Mouse (Mus musculus): ENCODE measurements around the gene Egln1. TPM values are rescaled to one million over a fixed set of nuclear protein-coding genes. Genes with fewer than 3 reads are reported as not detected.

Gene Egln1
- polyA plus RNA-seq, 1 experiment from 2014 or later = 18.1 TPM

DNA sequence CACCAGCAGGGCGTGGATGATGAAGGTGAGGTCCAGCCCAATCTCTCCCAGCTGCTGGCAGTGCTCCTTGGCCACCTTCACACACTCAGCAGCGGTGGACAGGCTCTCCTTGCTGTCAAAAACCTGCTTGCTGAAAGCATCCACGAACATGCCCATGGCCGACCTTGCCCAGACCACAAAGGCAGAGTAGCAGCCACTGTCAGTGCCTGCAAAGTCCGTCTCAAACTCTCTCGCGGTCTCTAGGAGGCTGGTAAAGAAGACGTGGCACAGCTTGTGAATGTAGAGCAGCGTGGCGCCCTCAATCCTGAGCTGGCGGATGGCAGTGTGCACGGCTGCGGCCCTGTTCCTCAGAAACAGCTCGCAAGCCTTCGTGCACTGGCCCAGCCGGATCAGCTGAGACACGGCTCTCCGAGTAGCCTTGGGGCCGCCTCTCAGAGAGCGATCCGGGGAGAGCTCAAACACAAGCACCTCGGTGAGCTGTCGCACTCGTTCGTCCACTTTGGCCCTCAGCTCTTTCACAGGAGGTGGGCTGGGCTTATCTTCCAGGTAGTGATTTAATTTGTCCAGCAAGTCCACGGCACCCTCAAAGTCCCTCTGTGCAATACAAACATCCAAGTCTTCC, 53.0 kb downstream of the Egln1 start:
- WGBS = 86% methylated on average over 26 of the region's 26 CpGs
- ATAC-seq (replicated peaks) = no peak
- Histone ChIP-seq H3K4me2 (peak overlapping the region; percentile 94), H3K4me3 (peak overlapping the region; percentile 95), H3K9me3 (no peaks in the 10 kb centered on the region), H3K9ac (peak overlapping the region; percentile 69), H3K36me3 (replicated peaks) (peaks cover 29% of the 10 kb centered on the region), H3K27ac (peak overlapping the region; percentile 86; the same call in 1 of the 2 replicates), H3K4me1 (peaks cover 48% of the 10 kb centered on the region), H3K27me3 (replicated peaks) (no peaks in the 10 kb centered on the region)

DNA sequence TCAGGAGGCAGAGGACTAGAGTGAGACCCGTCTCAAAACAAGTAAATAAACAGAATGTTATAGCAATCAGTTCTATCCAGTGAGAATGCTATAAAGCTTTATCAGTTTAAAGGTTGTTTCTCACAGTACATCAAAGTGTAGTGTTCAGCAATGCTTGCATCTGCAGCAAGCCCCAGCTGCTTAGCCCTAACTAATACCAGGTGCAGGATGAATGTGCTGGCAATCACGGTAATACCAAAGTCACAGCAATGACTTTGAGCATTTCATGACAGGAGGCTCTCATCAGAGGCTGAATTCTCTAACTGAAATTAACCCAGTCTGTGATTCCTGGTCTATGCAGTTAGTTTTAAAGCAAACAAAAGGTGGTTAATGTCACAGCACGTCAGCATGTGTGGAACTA, 56.5 kb downstream of the Egln1 start:
- H3K27me3 ChIP-seq (replicated peaks) = no peaks in the 10 kb centered on the region
- H3K4me2 ChIP-seq = no peak overlapping the region
- WGBS = 73% methylated on average over 3 of the region's 3 CpGs
- H3K36me3 ChIP-seq (replicated peaks) = peaks cover 30% of the 10 kb centered on the region
- H3K4me1 ChIP-seq = peaks cover 35% of the 10 kb centered on the region
- ATAC-seq (replicated peaks) = no peak
- H3K9ac ChIP-seq = no peak overlapping the region
- no peaks in the 10 kb centered on the region for H3K9me3 ChIP-seq
- no peak overlapping the region for H3K4me3 ChIP-seq
- no peak overlapping the region for H3K27ac ChIP-seq

DNA sequence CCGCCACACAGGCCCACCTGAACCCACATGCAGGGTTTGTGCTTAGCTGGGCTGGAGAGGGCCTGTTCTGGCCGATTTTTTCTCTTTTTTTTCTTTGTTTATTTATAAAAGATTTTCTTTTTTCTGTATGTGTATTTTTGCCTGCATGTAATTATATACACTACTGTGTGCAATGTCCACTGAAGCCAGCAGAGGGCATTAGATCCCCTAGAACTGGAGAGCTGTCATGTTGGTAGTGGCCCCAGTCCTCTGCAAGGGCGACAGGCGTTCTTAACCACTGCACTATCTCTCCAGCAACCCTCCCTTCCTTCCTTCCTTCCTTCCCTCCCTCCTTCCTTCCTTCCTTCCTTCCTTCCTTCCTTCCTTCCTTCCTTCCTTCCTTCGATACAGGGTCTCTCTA, 60.7 kb downstream of the Egln1 start:
- Histone ChIP-seq H3K4me2 (no peak overlapping the region), H3K27me3 (replicated peaks) (no peaks in the 10 kb centered on the region), H3K36me3 (replicated peaks) (peaks cover 59% of the 10 kb centered on the region), H3K9ac (no peak overlapping the region), H3K27ac (no peak overlapping the region), H3K9me3 (no peaks in the 10 kb centered on the region), H3K4me1 (peaks cover 4% of the 10 kb centered on the region; the same call in 1 of the 2 replicates), H3K4me3 (no peak overlapping the region)
- WGBS = 96% methylated on average over 5 of the region's 5 CpGs
- no peak for ATAC-seq (replicated peaks)

DNA sequence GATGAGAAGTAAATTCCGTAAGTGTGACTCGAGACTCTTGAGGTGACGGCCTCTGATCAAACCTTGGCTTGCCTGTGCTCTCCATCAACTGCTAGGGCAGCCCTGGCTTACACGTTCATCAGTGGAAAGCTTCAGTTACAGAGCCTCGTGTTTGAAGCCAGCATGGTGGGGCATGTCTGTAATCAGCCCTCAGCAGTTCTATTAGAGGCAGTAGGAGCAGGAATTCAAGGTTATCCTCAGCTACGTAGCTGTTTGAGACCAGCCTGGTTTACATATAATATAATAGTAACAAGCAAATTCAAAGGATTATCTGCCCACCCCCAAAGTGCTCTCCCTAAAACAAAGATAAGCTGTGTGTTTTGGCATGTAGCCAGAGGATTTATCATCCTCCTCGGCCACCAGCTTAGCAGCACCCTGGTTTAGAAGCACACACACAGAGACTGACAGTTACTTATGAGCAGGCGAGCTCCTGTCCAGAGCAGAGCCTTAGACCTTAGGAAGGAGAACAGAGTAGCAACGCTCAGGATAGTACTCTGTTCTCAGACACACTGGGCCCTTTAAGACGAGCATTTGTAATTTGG, 70.1 kb downstream of the Egln1 start:
- peaks cover 75% of the 10 kb centered on the region for H3K36me3 ChIP-seq (replicated peaks)
- no peak overlapping the region for H3K4me3 ChIP-seq
- no peak for ATAC-seq (replicated peaks)
- no peaks in the 10 kb centered on the region for H3K4me1 ChIP-seq
- WGBS = 88% methylated on average over 10 of the region's 10 CpGs
- H3K27me3 ChIP-seq (replicated peaks) = no peaks in the 10 kb centered on the region
- no peaks in the 10 kb centered on the region for H3K9me3 ChIP-seq
- H3K27ac ChIP-seq = no peak overlapping the region
- H3K9ac ChIP-seq = no peak overlapping the region
- H3K4me2 ChIP-seq = no peak overlapping the region

DNA sequence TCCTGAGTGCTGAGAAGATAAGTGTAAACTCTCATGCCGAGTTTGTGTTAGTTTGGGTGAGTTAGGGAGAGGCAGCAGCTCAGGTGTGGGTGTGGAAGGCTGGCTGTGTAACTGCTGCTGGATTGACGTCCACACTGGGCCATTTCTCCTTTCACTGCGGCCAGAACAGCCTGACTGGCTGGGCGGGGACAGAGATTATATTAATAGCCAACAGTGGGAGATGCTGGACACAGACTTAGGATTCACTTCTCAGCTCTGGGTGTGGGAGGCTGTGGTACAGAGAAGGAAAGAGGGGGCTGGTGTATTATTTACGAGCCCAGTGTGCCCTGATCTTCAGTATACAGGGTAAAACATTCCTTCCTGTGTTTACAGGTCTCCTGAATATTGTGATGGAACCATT, 71.0 kb downstream of the Egln1 start:
- WGBS = 96% methylated on average over 5 of the region's 5 CpGs
- ATAC-seq (replicated peaks) = no peak

DNA sequence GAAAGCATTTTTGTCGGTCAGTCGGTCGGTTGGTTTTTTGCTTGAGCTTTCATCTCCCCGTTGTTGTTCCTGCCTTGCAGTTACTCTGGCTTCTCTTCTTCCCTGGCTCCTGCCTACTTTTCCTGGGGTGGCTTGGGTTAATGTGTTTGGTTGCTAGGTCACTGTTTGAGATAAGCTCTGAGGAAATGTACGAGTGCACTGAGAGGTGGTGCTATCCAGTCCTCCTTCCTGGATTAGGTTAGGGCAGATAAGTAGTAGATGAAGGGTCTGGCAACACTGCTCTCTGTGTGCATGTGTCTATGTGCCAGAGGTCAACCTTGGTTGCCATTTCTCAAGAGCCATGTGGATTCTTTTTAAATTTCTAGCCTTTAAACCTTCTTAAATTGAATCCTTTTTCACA, 76.4 kb downstream of the Egln1 start:
- peaks cover 37% of the 10 kb centered on the region for H3K36me3 ChIP-seq (replicated peaks)
- ATAC-seq (replicated peaks) = no peak
- no peak overlapping the region for H3K4me2 ChIP-seq
- no peak overlapping the region for H3K9ac ChIP-seq
- no peaks in the 10 kb centered on the region for H3K27me3 ChIP-seq (replicated peaks)
- H3K4me3 ChIP-seq = no peak overlapping the region
- H3K9me3 ChIP-seq = no peaks in the 10 kb centered on the region
- no peaks in the 10 kb centered on the region for H3K4me1 ChIP-seq
- H3K27ac ChIP-seq = no peak overlapping the region
- 96% methylated on average over 5 of the region's 5 CpGs for WGBS

More for the DNA sequence above, 71.0 kb downstream of the Egln1 start:
- Histone ChIP-seq H3K4me3 (no peak overlapping the region), H3K36me3 (replicated peaks) (peaks cover 75% of the 10 kb centered on the region), H3K4me1 (no peaks in the 10 kb centered on the region), H3K27ac (no peak overlapping the region), H3K9me3 (no peaks in the 10 kb centered on the region), H3K9ac (no peak overlapping the region), H3K27me3 (replicated peaks) (no peaks in the 10 kb centered on the region), H3K4me2 (no peak overlapping the region)

DNA sequence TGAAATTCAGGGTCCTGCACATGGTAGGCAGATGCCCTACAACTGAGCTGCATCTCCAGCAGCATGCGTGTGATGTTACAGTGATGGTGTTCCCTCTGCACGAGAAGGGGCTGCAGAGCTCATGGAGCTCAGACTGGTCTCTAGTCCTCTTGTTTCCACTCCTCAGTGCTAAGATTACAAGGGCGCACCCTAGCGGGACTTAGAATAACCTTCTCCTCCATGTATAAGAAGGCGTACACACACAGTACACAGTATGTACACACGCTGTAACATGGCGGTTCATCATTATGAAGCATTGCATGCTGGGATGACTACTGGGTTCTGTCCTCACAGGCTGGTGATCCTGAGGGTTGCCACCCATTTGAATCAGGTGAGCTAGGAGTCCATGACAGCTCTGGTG, 77.0 kb downstream of the Egln1 start:
- 92% methylated on average over 7 of the region's 7 CpGs for WGBS
- Histone ChIP-seq H3K27me3 (replicated peaks) (no peaks in the 10 kb centered on the region), H3K9me3 (no peaks in the 10 kb centered on the region), H3K36me3 (replicated peaks) (peaks cover 32% of the 10 kb centered on the region), H3K4me2 (no peak overlapping the region), H3K4me3 (no peak overlapping the region), H3K27ac (no peak overlapping the region), H3K9ac (no peak overlapping the region), H3K4me1 (no peaks in the 10 kb centered on the region)
- no peak for ATAC-seq (replicated peaks)

DNA sequence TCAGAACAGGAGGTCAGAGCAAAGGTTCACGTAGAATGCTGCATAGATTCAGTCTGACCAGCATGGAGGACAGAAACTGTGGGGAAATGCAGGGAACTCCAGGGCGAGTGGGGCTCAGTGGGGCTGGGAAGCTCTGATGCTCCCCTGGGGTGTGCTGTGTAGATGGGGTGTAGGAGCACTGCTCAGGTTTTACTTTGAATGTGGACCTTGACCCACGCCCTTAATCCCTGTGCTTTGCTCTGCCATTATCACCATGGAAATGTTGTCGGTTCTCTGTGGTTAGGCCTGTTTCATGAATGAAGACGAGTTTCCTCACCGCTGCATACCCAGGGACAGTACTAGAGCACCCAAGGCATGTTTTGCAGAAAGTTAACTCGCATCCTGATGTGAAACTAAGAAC, 77.7 kb downstream of the Egln1 start:
- Histone ChIP-seq H3K27ac (no peak overlapping the region), H3K4me3 (no peak overlapping the region), H3K4me2 (no peak overlapping the region), H3K4me1 (no peaks in the 10 kb centered on the region), H3K27me3 (replicated peaks) (no peaks in the 10 kb centered on the region), H3K9me3 (no peaks in the 10 kb centered on the region), H3K36me3 (replicated peaks) (peaks cover 28% of the 10 kb centered on the region), H3K9ac (no peak overlapping the region)
- no peak for ATAC-seq (replicated peaks)
- 93% methylated on average over 7 of the region's 7 CpGs for WGBS

DNA sequence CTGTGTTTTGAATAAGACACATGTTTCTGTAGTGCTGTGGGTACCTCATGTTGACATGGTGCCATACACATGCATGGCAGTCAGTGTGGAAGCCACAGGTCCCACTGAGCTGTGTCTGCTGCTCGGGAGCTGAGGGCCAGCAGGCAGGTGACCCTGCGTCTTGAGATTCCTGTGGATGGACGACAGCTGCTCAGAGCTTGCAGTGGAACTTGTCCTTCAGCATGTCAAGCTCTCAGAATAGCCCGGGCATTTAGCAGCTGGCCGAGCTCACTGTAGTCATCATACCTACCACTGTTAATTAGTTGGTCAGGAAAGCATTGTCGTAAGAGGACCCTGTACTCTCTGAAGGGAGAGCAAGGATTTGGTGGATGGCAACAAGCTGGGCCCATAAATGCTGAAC, 79.4 kb downstream of the Egln1 start:
- no peaks in the 10 kb centered on the region for H3K4me1 ChIP-seq
- no peaks in the 10 kb centered on the region for H3K27me3 ChIP-seq (replicated peaks)
- 90% methylated on average over 6 of the region's 6 CpGs for WGBS
- no peak overlapping the region for H3K4me2 ChIP-seq
- H3K27ac ChIP-seq = no peak overlapping the region
- H3K4me3 ChIP-seq = no peak overlapping the region
- ATAC-seq (replicated peaks) = no peak
- H3K9ac ChIP-seq = no peak overlapping the region
- no peaks in the 10 kb centered on the region for H3K9me3 ChIP-seq
- peaks cover 22% of the 10 kb centered on the region for H3K36me3 ChIP-seq (replicated peaks)

DNA sequence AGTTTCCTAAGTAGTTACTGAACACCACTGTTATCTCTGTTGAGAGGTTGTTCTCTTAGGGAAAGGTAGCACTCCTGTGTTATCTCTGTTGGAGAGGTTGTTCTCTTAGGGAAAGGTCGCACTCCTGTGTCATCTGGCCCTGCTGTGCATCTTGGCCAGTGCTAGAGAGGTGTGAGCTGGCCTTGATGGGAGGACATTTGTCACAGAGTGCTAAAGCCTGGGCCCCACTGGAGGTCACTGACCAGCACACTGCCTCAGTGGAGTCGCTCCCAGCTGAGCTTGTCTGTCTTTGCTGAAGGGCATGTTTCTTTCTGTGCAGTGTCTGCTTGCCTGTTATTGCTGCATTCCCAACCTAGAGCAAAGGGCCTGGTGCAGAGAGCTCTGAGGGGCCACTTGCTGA, 82.0 kb downstream of the Egln1 start:
- WGBS = 93% methylated on average over 2 of the region's 2 CpGs
- peaks cover 15% of the 10 kb centered on the region for H3K4me1 ChIP-seq
- ATAC-seq (replicated peaks) = no peak
- H3K27ac ChIP-seq = no peak overlapping the region
- no peak overlapping the region for H3K4me3 ChIP-seq
- no peak overlapping the region for H3K9ac ChIP-seq
- no peak overlapping the region for H3K4me2 ChIP-seq
- no peaks in the 10 kb centered on the region for H3K27me3 ChIP-seq (replicated peaks)
- H3K36me3 ChIP-seq (replicated peaks) = peaks cover 7% of the 10 kb centered on the region; the same call in 1 of the 2 replicates
- no peaks in the 10 kb centered on the region for H3K9me3 ChIP-seq

DNA sequence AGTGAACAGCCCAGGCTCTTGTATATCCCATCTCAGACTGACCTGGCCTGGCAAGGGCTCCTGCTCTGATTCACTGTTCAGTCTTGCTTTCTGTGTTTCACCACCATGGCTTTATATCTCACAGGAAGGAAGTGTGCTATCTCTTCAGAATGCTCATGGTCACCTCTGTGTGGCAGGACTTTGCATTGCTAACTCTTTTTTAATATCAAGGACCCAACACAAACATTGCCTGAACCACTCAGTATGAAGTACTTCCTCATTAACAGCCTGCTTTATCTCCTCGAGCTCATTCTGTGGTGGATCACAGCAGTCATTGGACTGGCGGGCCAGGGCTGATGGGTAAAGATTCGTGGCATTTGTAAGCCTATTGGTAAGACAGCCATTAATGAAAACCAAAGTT, 82.5 kb downstream of the Egln1 start:
- H3K36me3 ChIP-seq (replicated peaks) = peaks cover 3% of the 10 kb centered on the region; the same call in 1 of the 2 replicates
- no peak overlapping the region for H3K27ac ChIP-seq
- H3K9ac ChIP-seq = no peak overlapping the region
- no peaks in the 10 kb centered on the region for H3K9me3 ChIP-seq
- H3K4me2 ChIP-seq = no peak overlapping the region
- no peak for ATAC-seq (replicated peaks)
- H3K4me3 ChIP-seq = no peak overlapping the region
- peaks cover 20% of the 10 kb centered on the region for H3K4me1 ChIP-seq
- no peaks in the 10 kb centered on the region for H3K27me3 ChIP-seq (replicated peaks)
- WGBS = 92% methylated on average over 3 of the region's 3 CpGs

DNA sequence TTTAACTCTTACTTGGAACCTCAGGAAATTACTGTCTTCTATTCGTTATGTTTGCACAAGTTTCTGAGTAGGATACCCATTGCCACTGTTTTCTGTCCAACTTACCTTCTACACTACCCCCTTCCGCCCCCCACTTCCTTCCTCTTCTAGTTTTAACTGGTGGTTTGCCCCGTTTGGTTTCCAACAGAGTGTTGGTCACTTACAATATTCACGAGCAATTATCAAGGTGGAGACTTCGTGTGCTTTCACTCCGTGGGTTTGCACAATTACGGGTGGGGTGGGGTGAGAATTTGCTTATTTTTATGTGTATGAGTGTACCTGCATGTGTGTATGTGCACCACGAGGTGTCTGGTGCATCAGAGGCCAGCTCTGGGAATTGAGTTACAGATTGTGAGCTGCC, 85.4 kb downstream of the Egln1 start:
- peak overlapping the region; percentile 91 for H3K4me2 ChIP-seq
- no peaks in the 10 kb centered on the region for H3K9me3 ChIP-seq
- peak overlapping the region; percentile 95; the same call in 1 of the 2 replicates for H3K27ac ChIP-seq
- H3K4me1 ChIP-seq = peaks cover 22% of the 10 kb centered on the region
- WGBS = 23% methylated on average over 8 of the region's 8 CpGs
- no peak for ATAC-seq (replicated peaks)
- 0 out of 2 replicates have a peak, but pooled peaks cover 12% of the 10 kb centered on the region for H3K36me3 ChIP-seq (replicated peaks)
- H3K27me3 ChIP-seq (replicated peaks) = no peaks in the 10 kb centered on the region
- H3K4me3 ChIP-seq = peak overlapping the region; percentile 99
- peak overlapping the region; percentile 99; the same call in 1 of the 2 replicates for H3K9ac ChIP-seq

DNA sequence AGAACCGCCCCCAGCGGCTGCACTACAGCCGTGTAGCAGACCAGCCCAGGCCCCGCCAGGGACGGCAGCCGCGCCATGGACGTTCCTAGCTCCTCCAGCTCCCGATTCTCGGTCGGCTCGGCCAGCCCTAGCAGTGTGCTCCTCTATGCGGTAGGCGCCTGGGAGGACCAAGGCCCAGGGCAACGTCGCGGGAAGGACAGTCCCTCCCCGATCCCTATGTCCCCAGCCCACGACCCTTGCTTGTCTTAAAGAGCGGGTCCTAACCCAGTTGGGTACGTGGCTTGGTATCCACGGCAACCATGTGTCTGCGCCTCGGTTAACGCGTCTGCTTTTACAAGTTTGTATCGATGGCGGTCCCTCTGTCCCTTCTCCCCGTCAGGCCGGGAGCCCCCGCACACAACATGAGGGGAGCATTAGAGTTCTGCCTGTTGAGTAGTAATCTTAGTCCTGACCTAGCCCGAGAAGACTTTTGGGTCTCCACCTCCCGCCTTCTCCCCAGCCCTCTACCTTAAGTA, 85.9 kb downstream of the Egln1 start:
- peak; percentile 88 for ATAC-seq (replicated peaks)
- H3K9me3 ChIP-seq = no peaks in the 10 kb centered on the region
- peak overlapping the region; percentile 95 for H3K27ac ChIP-seq
- whole genome bisulfite sequencing = under 1% methylated on average over 33 of the region's 33 CpGs
- H3K9ac ChIP-seq = peak overlapping the region; percentile 99
- H3K4me3 ChIP-seq = peak overlapping the region; percentile 99
- H3K4me1 ChIP-seq = peaks cover 22% of the 10 kb centered on the region
- H3K27me3 ChIP-seq (replicated peaks) = no peaks in the 10 kb centered on the region
- peak overlapping the region; percentile 91 for H3K4me2 ChIP-seq
- peaks cover 15% of the 10 kb centered on the region; the same call in 1 of the 2 replicates for H3K36me3 ChIP-seq (replicated peaks)

Data from midbrain, embryonic 15.5 days (tissue).